8 mouse cellular contexts compared by ENCODE assay signal in genomic region chr4:106785753-106786540, GRCm38 (mm10). TPM values are rescaled to one million over a fixed set of nuclear protein-coding genes. Genes with fewer than 3 reads are reported as not detected.
DNase-seq lines count a peak whose midpoint lies in the region; ATAC-seq and TF ChIP-seq lines count a peak whose summit lies in the region.

No protein-coding gene starts in this region.

- no peak overlapping the region for H3K4me3 ChIP-seq in thymus, adult 2 months (ENCODE audit: control insufficient read depth, insufficient read depth, low read length)
- H3K4me3 ChIP-seq in embryonic facial prominence, embryonic 15.5 days (replicated peaks), result no peak overlapping the region
- H3K4me3 ChIP-seq in left cerebral cortex, adult 2 months, result no peak overlapping the region
- 0 out of 2 replicates have a peak overlapping the region, but pooled peaks have one; percentile 5 for H3K4me3 ChIP-seq in midbrain, embryonic 10.5 days
- H3K4me3 ChIP-seq in stomach, postnatal 0 days (ENCODE audit: low read depth, low read length), result no peak overlapping the region

- no peak overlapping the region for H3K27ac ChIP-seq in thymus, adult 2 months (ENCODE audit: control insufficient read depth, insufficient read depth, low read length)
- H3K27ac ChIP-seq in embryonic facial prominence, embryonic 15.5 days (replicated peaks), result peak overlapping the region; percentile 93
- H3K27ac ChIP-seq in left cerebral cortex, adult 2 months, result peak overlapping the region; percentile 87
- H3K27ac ChIP-seq in midbrain, embryonic 10.5 days (replicated peaks), result peak overlapping the region; percentile 87
- peak overlapping the region; percentile 84 for H3K27ac ChIP-seq in stomach, postnatal 0 days (replicated peaks)

- H3K9ac ChIP-seq in embryonic facial prominence, embryonic 15.5 days, result no peak overlapping the region
- H3K9ac ChIP-seq in stomach, postnatal 0 days (ENCODE audit: low read length), result peak overlapping the region; percentile 23; the same call in 1 of the 2 replicates

- intact Hi-C loops in left cerebral cortex, adult 2 months (cut with DNase I), result loop anchor here (5.0 kb wide), 1 partner anchor 154 kb away; no protein-coding TSS in a partner anchor

- no peaks in the 10 kb centered on the region for H3K9me3 ChIP-seq in embryonic facial prominence, embryonic 15.5 days (replicated peaks)
- H3K9me3 ChIP-seq in midbrain, embryonic 10.5 days (replicated peaks), result no peaks in the 10 kb centered on the region
- H3K9me3 ChIP-seq in stomach, postnatal 0 days (ENCODE audit: control insufficient read depth, low read length), result no peaks in the 10 kb centered on the region

- TF ChIP-seq EP300 in stomach, postnatal 0 days (optimal IDR thresholded peaks at IDR 0.05), result no peak

- no peaks in the 10 kb centered on the region for H3K36me3 ChIP-seq in thymus, adult 2 months (ENCODE audit: control insufficient read depth, insufficient read depth, low read length)
- no peaks in the 10 kb centered on the region for H3K36me3 ChIP-seq in embryonic facial prominence, embryonic 15.5 days
- H3K36me3 ChIP-seq in midbrain, embryonic 10.5 days, result no peaks in the 10 kb centered on the region
- H3K36me3 ChIP-seq in stomach, postnatal 0 days (ENCODE audit: control insufficient read depth, insufficient read depth, low read length), result no peaks in the 10 kb centered on the region

- TF ChIP-seq CTCF in thymus, adult 2 months (IDR thresholded peaks at IDR 0.05; ENCODE audit: borderline replicate concordance, control insufficient read depth, extremely low read depth, insufficient read depth, low read length, poor library complexity), result no peak
- no peak for TF ChIP-seq CTCF in left cerebral cortex, adult 2 months (IDR thresholded peaks at IDR 0.05)
- no peak for TF ChIP-seq CTCF in stomach, postnatal 0 days (IDR thresholded peaks at IDR 0.05; ENCODE audit: low read depth)

- DNase-seq in thymus, postnatal 4 days, result peak; percentile 38
- no peak for DNase-seq in thymus, adult 2 months
- DNase-seq in heart, postnatal 4 days, result peak; percentile 63
- DNase-seq in left cerebral cortex, adult 2 months (ENCODE audit: extremely low spot score in 1 of 2, low spot score in 2 of 2), result peak; percentile 67 to 75
- peak; percentile 81 for DNase-seq in midbrain, embryonic 10.5 days (ENCODE audit: low spot score)
- DNase-seq in stomach, postnatal 0 days (ENCODE audit: low spot score), result no peak
- no peak for DNase-seq in urinary bladder, postnatal 4 days (ENCODE audit: low spot score in 2 of 2)

- H3K4me2 ChIP-seq in embryonic facial prominence, embryonic 15.5 days (replicated peaks), result no peak overlapping the region
- no peak overlapping the region for H3K4me2 ChIP-seq in stomach, postnatal 0 days (replicated peaks; ENCODE audit: low read depth)

- H3K27me3 ChIP-seq in thymus, adult 2 months (ENCODE audit: control insufficient read depth, insufficient read depth, low read length), result no peaks in the 10 kb centered on the region
- no peaks in the 10 kb centered on the region for H3K27me3 ChIP-seq in embryonic facial prominence, embryonic 15.5 days
- H3K27me3 ChIP-seq in midbrain, embryonic 10.5 days (ENCODE audit: low read depth, poor library complexity, severe bottlenecking), result peaks cover 5% of the 10 kb centered on the region
- no peaks in the 10 kb centered on the region for H3K27me3 ChIP-seq in stomach, postnatal 0 days (ENCODE audit: control insufficient read depth, insufficient read depth, low read length)

- WGBS in thymus, adult 2 months, result 23% methylated on average over 5 of the region's 5 CpGs
- 16% methylated on average over 3 of the region's 5 CpGs for WGBS in embryonic facial prominence, embryonic 15.5 days
- 10% methylated on average over 5 of the region's 5 CpGs for WGBS in midbrain, embryonic 10.5 days
- WGBS in stomach, postnatal 0 days, result 15% methylated on average over 3 of the region's 5 CpGs

- TF ChIP-seq POLR2A in thymus, adult 2 months (IDR thresholded peaks at IDR 0.05; ENCODE audit: control insufficient read depth, extremely low read depth, insufficient read depth, low read length, poor library complexity), result no peak

- H3K4me1 ChIP-seq in thymus, adult 2 months (replicated peaks; ENCODE audit: control insufficient read depth, insufficient read depth, low read length), result peaks cover 16% of the 10 kb centered on the region
- H3K4me1 ChIP-seq in embryonic facial prominence, embryonic 15.5 days, result peaks cover 69% of the 10 kb centered on the region
- peaks cover 62% of the 10 kb centered on the region for H3K4me1 ChIP-seq in midbrain, embryonic 10.5 days
- H3K4me1 ChIP-seq in stomach, postnatal 0 days (replicated peaks; ENCODE audit: control insufficient read depth, insufficient read depth), result 0 out of 2 replicates have a peak, but pooled peaks cover 2% of the 10 kb centered on the region

- ATAC-seq in embryonic facial prominence, embryonic 15.5 days (ENCODE audit: insufficient number of reproducible peaks, low FRiP score, low TSS enrichment, low read depth), result peak; percentile 82
- peak; percentile 38; the same call in 1 of the 2 replicates for ATAC-seq in stomach, postnatal 0 days (ENCODE audit: low FRiP score, low TSS enrichment)

RNA-seq across cellular contexts. Expression of gene Acot11, which starts 18.9 kb away (rescaled TPM):
- 6.4 and 10.0 TPM in 2 replicates for polyA plus RNA-seq in thymus, adult 2 months (2012; rRNA removed)
- 3.0 and 4.1 TPM in 2 replicates for polyA plus RNA-seq in embryonic facial prominence, embryonic 15.5 days (2015; fragmentation: Nextera tagmentation; extraction: Ambion mirVana)
- 10 to 100 TPM; 12.7 to 13.7 TPM for total RNA-seq in heart, postnatal 4 days (2021)
- 10 to 100 TPM; 51.7 to 54.1 TPM for total RNA-seq in left cerebral cortex, adult 2 months (2021)
- 2.0 and 2.2 TPM in 2 replicates for polyA plus RNA-seq in midbrain, embryonic 10.5 days (2016; fragmentation: Nextera tagmentation; extraction: Ambion mirVana)
- polyA plus RNA-seq in stomach, postnatal 0 days (2015; fragmentation: Nextera tagmentation; extraction: Ambion mirVana), result 2.8 and 3.1 TPM in 2 replicates

RNA-seq across cellular contexts. Expression of gene Fam151a, which starts 52.3 kb away (rescaled TPM):
- polyA plus RNA-seq in thymus, adult 2 months (2012; rRNA removed), result 0.52 and 1.2 TPM in 2 replicates
- 0.14 and 0.33 TPM in 2 replicates for polyA plus RNA-seq in embryonic facial prominence, embryonic 15.5 days (2015; fragmentation: Nextera tagmentation; extraction: Ambion mirVana)
- total RNA-seq in heart, postnatal 4 days (2021), result under 1 TPM; 0.19 to 0.41 TPM
- not detected for total RNA-seq in left cerebral cortex, adult 2 months (2021)
- not detected in 2 replicates for polyA plus RNA-seq in midbrain, embryonic 10.5 days (2016; fragmentation: Nextera tagmentation; extraction: Ambion mirVana)
- polyA plus RNA-seq in stomach, postnatal 0 days (2015; fragmentation: Nextera tagmentation; extraction: Ambion mirVana), result 0.39 and 0.41 TPM in 2 replicates

RNA-seq across cellular contexts. Expression of gene Mroh7, which starts 55.2 kb away (rescaled TPM):
- polyA plus RNA-seq in thymus, adult 2 months (2012; rRNA removed), result 0.22 and 0.27 TPM in 2 replicates
- 0.39 and 0.57 TPM in 2 replicates for polyA plus RNA-seq in embryonic facial prominence, embryonic 15.5 days (2015; fragmentation: Nextera tagmentation; extraction: Ambion mirVana)
- total RNA-seq in heart, postnatal 4 days (2021), result 1 to 10 TPM in 1 of 2 experiments, under 1 TPM in 1; 0.16 to 1.1 TPM
- total RNA-seq in left cerebral cortex, adult 2 months (2021), result 1 to 10 TPM; 3.1 to 4.6 TPM
- polyA plus RNA-seq in midbrain, embryonic 10.5 days (2016; fragmentation: Nextera tagmentation; extraction: Ambion mirVana), result 0.04 and 0.05 TPM in 2 replicates
- polyA plus RNA-seq in stomach, postnatal 0 days (2015; fragmentation: Nextera tagmentation; extraction: Ambion mirVana), result 0.05 and 0.15 TPM in 2 replicates

Comparison
In these comparisons a context has a peak if more than half of its experiments do, and no peak if none do; other contexts are left out.
1. DNase-seq: peak in thymus, postnatal 4 days (single experiment), heart, postnatal 4 days (single experiment), left cerebral cortex, adult 2 months (2 of 2) and midbrain, embryonic 10.5 days (single experiment); none in thymus, adult 2 months (single experiment), stomach, postnatal 0 days (single experiment) and urinary bladder, postnatal 4 days (0 of 2).